Mouse (Mus musculus) megakaryocyte, embryonic 14.5 days (primary cell): ENCODE data around the gene Cdh6.

Source experiments
- FLI1 ChIP-seq: IDR thresholded peaks from 2 replicates; pipeline ENCODE4 v1.6.1; 2012; ENCODE audit warnings: low read length, inconsistent platforms, mixed read lengths
- GATA1 ChIP-seq: IDR thresholded peaks from 3 replicates; pipeline ENCODE4 v1.6.1; 2012; ENCODE audit warnings: mixed read lengths, low read length, inconsistent platforms, borderline replicate concordance

DNA sequence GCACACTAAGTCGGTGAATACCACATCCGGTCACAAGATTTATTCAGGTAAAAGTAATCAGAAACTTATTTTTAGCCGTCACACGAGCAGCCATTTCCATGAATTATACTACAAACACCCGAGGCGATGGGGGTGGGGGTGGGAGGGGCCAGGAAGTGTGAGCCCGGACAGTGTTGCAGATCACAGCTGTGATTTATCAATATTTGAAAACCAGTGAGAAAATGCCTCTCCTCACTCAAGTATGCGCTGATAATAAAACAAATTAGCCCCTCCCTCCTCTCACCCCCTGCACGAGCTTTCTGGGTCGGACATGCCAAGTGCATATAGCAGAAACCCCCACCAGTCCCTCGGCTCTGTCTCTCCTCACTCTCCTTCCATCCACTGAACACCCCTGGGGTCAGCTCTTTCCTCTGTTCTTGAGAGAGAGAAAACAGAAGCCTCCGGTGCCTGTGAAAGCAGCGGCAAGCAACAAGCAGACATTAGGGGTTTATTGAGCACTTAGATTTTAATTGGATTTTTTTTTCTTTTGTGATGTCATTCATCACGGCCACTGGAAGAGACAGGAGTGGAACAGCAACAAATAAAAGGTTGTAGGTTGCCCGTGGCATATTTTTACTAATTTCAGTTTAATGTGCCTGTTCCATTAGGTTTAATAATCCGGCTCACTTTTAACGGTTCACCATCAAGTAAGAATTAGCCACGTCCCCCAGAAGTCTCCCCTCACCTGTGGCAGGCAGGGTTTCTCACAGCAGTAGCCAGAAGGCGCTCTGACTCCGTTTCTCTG, 105.9 kb downstream of the Cdh6 start:
- TF ChIP-seq GATA1 (no peak), FLI1 (no peak)
